Mouse (Mus musculus) kidney, postnatal 10 days (tissue): Measurements from ENCODE around the gene Gm5617.
"Not testable (repeated sequence)": the region's sequence is repeated elsewhere in the genome, so short reads cannot be mapped to it uniquely, and the experiment has no call there.

ENCODE experiments used
- DNase-seq: peaks from one replicate; pipeline ENCODE4 v3.0.0; 2021; ENCODE audit warnings: mixed read lengths

Gene Gm5617

GRCm38 (mm10) chr9:48503001-48503400, 7.8 kb downstream of the Gm5617 start:
- DNase-seq, result no peak

- no peak for DNase-seq
These were observed 9.6 kb downstream of the Gm5617 start for GRCm38 (mm10) chr9:48504741-48505365.

GRCm38 (mm10) chr9:48510134-48510533, 14.9 kb downstream of the Gm5617 start:
- DNase-seq, result no peak

- peak; percentile 37 for DNase-seq
These were observed 20.1 kb downstream of the Gm5617 start for GRCm38 (mm10) chr9:48515332-48515731.

- no peak for DNase-seq
These were observed 21.6 kb downstream of the Gm5617 start for GRCm38 (mm10) chr9:48516615-48517371.

GRCm38 (mm10) chr9:48517372-48518130, 22.3 kb downstream of the Gm5617 start:
- DNase-seq, result peak; percentile 41

- not testable (repeated sequence) for DNase-seq
These were observed 25.2 kb downstream of the Gm5617 start for GRCm38 (mm10) chr9:48520405-48520804.

- DNase-seq, result no peak
These were observed 30.3 kb downstream of the Gm5617 start for GRCm38 (mm10) chr9:48525566-48525965.

- DNase-seq, result no peak
These were observed 31.3 kb downstream of the Gm5617 start for GRCm38 (mm10) chr9:48526520-48526919.

GRCm38 (mm10) chr9:48531294-48531693, 36.1 kb downstream of the Gm5617 start:
- no peak for DNase-seq

- no peak for DNase-seq
These were observed 37.0 kb downstream of the Gm5617 start for GRCm38 (mm10) chr9:48532203-48532602.

GRCm38 (mm10) chr9:48532730-48533129, 37.5 kb downstream of the Gm5617 start:
- DNase-seq, result no peak

GRCm38 (mm10) chr9:48536414-48536813, 41.2 kb downstream of the Gm5617 start:
- no peak for DNase-seq

- not testable (repeated sequence) for DNase-seq
These were observed 42.4 kb downstream of the Gm5617 start for GRCm38 (mm10) chr9:48537616-48538015.

- no peak for DNase-seq
These were observed 42.9 kb downstream of the Gm5617 start for GRCm38 (mm10) chr9:48538044-48538645.

- DNase-seq, result peak; percentile 39
These were observed 43.4 kb downstream of the Gm5617 start for GRCm38 (mm10) chr9:48538688-48539087.
